Mouse (Mus musculus) spleen, postnatal 36 days (tissue): ENCODE measurements at regions not wholly inside any gene's neighbourhood (a gene's known extent, or its start where the extent isn't known, plus 50 kb on each side); places are given as distances from the start of the nearest gene placed in this dataset.

Experiments used
- DNase-seq, 2 experiments: peaks; one replicate each; pipeline ENCODE4 v3.0.0; 2022; ENCODE audit warnings: low spot score in 2 of 2, mixed read lengths in 1 of 2

- DNase-seq, result peak; percentile 71 to 80
These were observed 163.4 kb upstream of the Jmjd1c start for GRCm38 (mm10) chr10:66932544-66932943.

GRCm38 (mm10) chr10:66933689-66934088 is 162.2 kb upstream of the Jmjd1c start:
- DNase-seq, result no peak

- DNase-seq, result no peak
These were observed 160.2 kb upstream of the Jmjd1c start for GRCm38 (mm10) chr10:66935731-66936130.

- DNase-seq, result peak; percentile 67 to 70
These were observed 158.8 kb upstream of the Jmjd1c start for GRCm38 (mm10) chr10:66937116-66937515.

GRCm38 (mm10) chr10:66940368-66940767 is 155.6 kb upstream of the Jmjd1c start:
- DNase-seq, result no peak

- DNase-seq, result no peak
These were observed 155.0 kb upstream of the Jmjd1c start for GRCm38 (mm10) chr10:66940922-66941321.

GRCm38 (mm10) chr10:66941974-66942373 is 154.0 kb upstream of the Jmjd1c start:
- DNase-seq, result no peak

GRCm38 (mm10) chr10:66943875-66944274 is 152.1 kb upstream of the Jmjd1c start:
- no peak for DNase-seq

GRCm38 (mm10) chr10:66946161-66946560 is 149.8 kb upstream of the Jmjd1c start:
- DNase-seq, result no peak

GRCm38 (mm10) chr10:66948329-66948728 is 147.6 kb upstream of the Jmjd1c start:
- DNase-seq, result no peak

- DNase-seq, result no peak
These were observed 145.5 kb upstream of the Jmjd1c start for GRCm38 (mm10) chr10:66950441-66950840.

GRCm38 (mm10) chr10:66951231-66951822 is 144.6 kb upstream of the Jmjd1c start:
- DNase-seq, result no peak

- DNase-seq, result no peak
These were observed 144.0 kb upstream of the Jmjd1c start for GRCm38 (mm10) chr10:66951935-66952334.

GRCm38 (mm10) chr10:66953248-66953975 is 142.5 kb upstream of the Jmjd1c start:
- DNase-seq, result peak; percentile 66 to 68

GRCm38 (mm10) chr10:66953976-66954505 is 141.9 kb upstream of the Jmjd1c start:
- peak in 1 of 2 experiments; percentile 36 for DNase-seq

- DNase-seq, result peak; percentile 63 to 69
These were observed 140.5 kb upstream of the Jmjd1c start for GRCm38 (mm10) chr10:66955430-66955829.

GRCm38 (mm10) chr10:66956619-66957018 is 139.3 kb upstream of the Jmjd1c start:
- no peak for DNase-seq

- no peak for DNase-seq
These were observed 138.6 kb upstream of the Jmjd1c start for GRCm38 (mm10) chr10:66957373-66957772.
